Mouse (Mus musculus): Measurements from ENCODE around the gene Sh3d21.

Sh3d21 gene

DNA sequence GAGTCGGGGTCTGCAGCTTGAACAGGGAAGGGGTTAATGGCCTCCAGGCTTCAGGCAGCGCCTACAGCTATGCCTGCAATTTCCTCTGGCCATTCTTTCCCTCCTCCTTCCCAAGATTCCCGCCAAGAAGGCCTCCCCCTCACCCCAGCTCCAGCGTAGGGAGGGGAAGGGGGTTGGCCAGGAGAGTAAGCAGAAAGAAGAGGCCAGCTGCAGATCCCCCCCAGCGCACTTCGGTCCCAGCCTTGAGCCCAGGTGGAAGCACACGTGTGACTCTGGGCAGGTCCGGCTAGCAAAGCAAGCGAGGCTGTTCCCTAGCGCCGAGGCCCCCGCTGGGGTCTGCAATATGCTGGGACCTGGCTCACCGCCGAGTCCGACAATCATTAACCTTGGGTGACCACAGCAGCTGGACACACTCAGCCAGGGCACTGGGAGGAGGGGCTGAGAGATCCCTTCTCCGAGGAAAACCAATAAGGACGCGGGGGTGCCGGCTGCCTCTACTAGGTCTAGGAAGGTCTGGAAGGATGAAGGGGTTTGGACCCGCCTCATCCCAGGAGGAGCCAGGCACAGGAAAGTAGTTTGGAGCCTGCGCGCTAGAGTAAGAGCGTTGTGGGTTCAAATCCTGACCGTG is 15.6 kb downstream of the Sh3d21 start, which contains the start of gene Eva1b:
Gene Eva1b, plus strand, starts transcription at position 212 of the 628 bp plus-strand sequence.
- DNase-seq (ENCODE audit: low read depth in 2 of 2, low spot score in 2 of 2) = no peak

DNA sequence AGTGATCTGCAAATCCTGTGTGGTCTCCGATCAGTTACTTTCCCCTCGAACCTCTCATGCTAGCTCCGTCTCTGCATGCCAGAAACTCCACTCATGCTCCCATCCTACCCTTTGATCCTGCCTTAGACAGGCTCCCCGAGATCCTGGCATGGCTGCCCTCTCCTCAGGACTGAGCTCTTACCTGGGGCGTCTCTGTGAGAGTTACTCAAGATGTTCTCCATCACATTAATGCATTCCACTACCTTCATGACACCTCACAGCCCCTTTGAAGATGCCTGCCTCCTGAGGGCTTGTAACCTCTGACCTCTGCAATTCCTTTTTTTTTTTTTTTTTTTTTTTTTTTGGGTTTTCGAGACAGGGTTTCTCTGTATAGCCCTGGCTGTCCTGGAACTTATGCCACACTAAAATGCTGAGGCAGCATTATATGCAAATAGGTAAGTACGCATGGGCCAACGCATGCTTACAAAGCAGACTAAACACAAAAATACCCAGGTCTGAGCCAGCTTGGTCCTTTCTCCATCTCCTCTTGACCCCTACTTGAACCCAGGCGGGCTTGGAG is 16.2 kb downstream of the Sh3d21 start:
- DNase-seq (ENCODE audit: low read depth in 2 of 2, low spot score in 2 of 2) = no peak

DNA sequence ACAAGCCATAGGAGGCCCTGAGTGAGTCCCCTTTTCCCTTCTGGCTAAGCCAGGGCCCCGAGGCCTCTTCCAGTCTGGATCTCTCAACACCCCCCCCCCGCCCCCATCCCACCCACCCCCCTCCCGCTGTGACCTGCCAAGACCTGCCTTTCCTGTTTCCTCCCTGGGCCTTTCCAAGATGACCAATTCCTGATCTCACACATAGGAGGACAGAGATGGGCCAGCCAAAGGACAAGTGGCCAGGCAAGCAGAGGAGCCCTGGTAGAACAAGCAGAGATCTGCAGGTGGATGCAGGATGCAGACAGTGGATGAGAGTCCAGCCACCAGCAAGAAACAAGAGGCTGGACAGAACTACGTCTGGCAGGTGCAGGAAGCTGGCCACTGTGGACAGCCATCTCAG is 17.9 kb downstream of the Sh3d21 start:
- no peak for DNase-seq (ENCODE audit: low read depth in 2 of 2, low spot score in 2 of 2)

GRCm38 (mm10) chr4:126141021-126141420 is 22.3 kb downstream of the Sh3d21 start:
- DNase-seq (ENCODE audit: low read depth in 2 of 2, low spot score in 2 of 2) = no peak

GRCm38 (mm10) chr4:126137773-126138172 is 25.5 kb downstream of the Sh3d21 start:
- DNase-seq (ENCODE audit: low read depth in 2 of 2, low spot score in 2 of 2) = no peak

GRCm38 (mm10) chr4:126134639-126135038 is 28.7 kb downstream of the Sh3d21 start:
- DNase-seq (ENCODE audit: low read depth in 2 of 2, low spot score in 2 of 2) = no peak

- DNase-seq (ENCODE audit: low read depth in 2 of 2, low spot score in 2 of 2) = no peak
Measured at GRCm38 (mm10) chr4:126134236-126134635, 29.1 kb downstream of the Sh3d21 start.

DNA sequence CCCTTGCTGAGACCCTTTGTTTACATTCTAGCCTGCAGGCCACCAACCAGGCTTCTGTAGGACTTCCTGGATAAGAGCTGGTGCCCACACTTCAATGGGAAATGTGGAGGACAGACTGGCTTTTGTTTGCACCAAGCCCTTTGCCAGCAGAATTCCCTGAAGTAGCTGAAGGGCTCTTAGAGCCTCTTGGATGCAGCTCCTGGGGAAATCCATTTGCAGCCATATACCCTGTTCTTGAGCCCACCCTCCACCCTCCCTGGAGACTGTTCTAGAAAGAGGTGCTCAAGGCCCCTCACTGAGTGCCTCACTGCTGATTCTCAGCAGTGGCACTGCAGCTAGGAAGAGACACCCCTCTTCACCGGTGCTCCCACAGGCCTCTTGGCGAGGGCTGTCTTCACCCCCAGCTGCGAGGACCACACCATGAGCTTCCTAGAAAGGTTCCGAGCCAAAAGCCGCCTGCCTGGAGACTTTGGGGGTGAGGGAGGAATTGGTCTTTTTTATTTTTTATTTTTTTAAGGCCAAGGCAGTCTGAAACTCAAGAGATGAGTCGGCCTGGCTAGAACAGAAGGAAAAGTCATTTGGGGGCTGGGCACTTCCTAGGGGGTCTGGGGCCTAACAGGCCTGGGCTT is 30.5 kb downstream of the Sh3d21 start:
- no peak for DNase-seq (ENCODE audit: low read depth in 2 of 2, low spot score in 2 of 2)

GRCm38 (mm10) chr4:126131290-126132121 is 31.8 kb downstream of the Sh3d21 start:
- DNase-seq (ENCODE audit: low read depth in 2 of 2, low spot score in 2 of 2) = no peak

DNA sequence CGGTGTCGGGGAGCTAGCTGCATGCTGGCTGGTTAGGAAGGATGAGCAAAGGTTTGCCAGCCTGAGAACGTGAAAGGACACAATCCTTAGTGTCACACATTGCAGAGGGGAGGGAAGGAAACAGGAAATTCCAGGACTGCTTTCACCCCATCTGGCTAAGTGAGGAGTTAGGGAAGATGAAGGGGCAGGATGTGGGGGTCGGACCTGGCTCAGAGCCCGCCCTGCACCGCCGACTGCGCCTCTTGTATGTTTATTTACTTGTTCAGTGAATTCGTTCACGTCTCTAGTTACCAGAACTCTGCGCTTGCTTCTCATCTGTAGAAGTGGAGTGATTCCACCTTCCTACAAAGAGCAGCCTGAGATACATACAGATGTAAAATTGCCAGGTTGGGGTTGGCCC is 32.8 kb downstream of the Sh3d21 start:
- DNase-seq (ENCODE audit: low read depth in 2 of 2, low spot score in 2 of 2) = no peak

DNA sequence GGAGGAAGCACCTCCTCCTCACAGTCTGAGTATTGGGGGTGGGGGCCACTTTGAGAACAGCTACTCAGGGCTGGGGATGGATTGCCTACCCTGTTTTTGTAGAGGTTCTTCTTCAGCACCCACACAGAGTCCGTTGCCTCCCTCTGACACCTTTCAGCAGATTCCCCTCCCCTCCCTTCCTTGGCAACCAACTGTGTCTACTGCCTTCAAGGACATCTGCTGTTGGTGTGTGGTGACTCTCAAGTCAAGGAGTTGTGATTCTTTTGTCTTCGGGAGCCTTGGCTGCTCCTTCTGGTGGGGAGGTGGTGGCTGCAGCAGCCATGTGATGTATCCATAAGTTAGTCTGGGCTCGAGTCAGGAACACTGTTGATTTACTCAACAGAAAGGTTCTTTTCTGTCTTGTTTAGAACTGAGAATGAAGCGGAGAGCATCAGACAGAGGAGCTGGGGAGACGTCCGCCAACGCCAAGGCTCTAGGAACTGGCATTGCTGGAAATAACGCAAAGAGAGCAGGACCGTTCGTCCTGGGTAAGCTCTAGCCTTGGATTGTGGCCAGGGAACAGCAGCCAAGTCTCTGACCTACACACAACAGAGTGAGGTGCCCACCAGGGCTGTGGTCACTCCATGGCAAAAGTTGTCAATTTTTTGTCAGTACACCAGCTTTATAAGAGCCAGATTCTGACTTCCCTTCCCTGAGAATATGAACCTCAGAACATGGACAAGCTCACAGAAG is 39.8 kb downstream of the Sh3d21 start:
- DNase-seq (ENCODE audit: low read depth in 2 of 2, low spot score in 2 of 2) = no peak

GRCm38 (mm10) chr4:126120506-126120905 is 42.8 kb downstream of the Sh3d21 start:
- DNase-seq (ENCODE audit: low read depth in 2 of 2, low spot score in 2 of 2) = no peak

DNA sequence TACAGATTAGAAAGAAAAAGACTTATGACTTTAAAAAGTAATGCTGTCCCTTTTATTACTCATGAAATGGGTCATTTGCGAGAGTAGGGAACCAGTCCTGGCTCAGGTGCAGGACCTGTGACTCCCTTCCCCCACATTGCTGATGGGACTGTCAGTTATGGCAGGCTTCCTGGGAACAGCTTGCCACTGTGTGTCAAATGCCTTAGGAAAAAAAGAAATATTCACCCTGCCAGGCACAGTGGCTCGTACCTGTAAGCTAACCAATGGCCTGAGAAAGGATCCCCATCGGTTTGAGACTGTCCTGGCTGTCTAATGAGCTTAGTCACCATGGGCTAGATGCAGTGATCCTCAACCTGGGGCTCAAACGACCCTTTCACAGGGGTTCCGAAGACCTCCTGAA is 43.2 kb downstream of the Sh3d21 start:
- no peak for DNase-seq (ENCODE audit: low read depth in 2 of 2, low spot score in 2 of 2)

- no peak for DNase-seq (ENCODE audit: low read depth in 2 of 2, low spot score in 2 of 2)
Measured at GRCm38 (mm10) chr4:126119051-126119450, 44.2 kb downstream of the Sh3d21 start.

- no peak for DNase-seq (ENCODE audit: low read depth in 2 of 2, low spot score in 2 of 2)
Measured at GRCm38 (mm10) chr4:126118651-126119050, 44.6 kb downstream of the Sh3d21 start.

DNA sequence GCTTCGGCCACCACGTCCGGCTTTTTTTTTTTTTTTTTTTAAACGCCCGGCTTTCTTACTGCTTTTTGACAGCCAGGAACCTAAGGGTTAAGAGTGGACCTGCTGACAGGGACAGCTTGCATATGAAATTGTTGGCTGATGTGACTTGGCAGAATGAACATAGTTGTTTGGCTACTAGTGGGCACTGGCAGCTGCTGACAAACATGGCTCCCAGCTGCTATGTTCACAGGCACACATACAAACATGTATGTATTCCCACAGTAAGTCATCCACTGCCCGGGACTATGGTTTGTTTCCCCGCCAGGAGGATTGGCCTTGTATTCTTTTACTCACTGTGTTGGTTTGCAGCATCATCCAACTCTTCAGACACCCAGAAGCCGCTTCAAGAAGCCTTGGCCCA is 46.2 kb downstream of the Sh3d21 start:
- no peak for DNase-seq (ENCODE audit: low read depth in 2 of 2, low spot score in 2 of 2)

GRCm38 (mm10) chr4:126115871-126116521 is 47.3 kb downstream of the Sh3d21 start:
- DNase-seq (ENCODE audit: low read depth in 2 of 2, low spot score in 2 of 2) = no peak

DNA sequence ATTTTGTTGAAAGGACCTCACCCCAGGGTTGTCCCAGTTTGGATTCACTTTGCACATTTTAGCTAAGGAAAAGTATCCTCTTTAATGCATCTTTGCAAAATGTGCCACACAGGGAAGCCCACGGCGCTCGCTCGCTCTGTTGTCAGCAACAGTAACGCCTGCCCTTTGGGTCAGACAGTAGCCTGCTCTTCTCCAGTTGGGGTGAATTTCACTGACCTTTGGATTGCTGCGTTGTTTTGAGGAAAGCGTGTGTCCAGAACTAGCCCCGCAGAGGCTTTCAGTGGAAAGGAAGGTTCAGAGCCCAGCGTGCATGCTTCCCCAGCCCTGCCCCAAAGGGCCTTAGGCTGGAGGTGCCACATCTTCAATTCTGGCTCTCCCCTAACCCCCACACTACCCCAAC is 47.9 kb downstream of the Sh3d21 start:
- DNase-seq (ENCODE audit: low read depth in 2 of 2, low spot score in 2 of 2) = no peak

- DNase-seq (ENCODE audit: low read depth in 2 of 2, low spot score in 2 of 2) = peak; percentile 63 to 74
Measured at GRCm38 (mm10) chr4:126113943-126114342, 49.3 kb downstream of the Sh3d21 start.

DNA sequence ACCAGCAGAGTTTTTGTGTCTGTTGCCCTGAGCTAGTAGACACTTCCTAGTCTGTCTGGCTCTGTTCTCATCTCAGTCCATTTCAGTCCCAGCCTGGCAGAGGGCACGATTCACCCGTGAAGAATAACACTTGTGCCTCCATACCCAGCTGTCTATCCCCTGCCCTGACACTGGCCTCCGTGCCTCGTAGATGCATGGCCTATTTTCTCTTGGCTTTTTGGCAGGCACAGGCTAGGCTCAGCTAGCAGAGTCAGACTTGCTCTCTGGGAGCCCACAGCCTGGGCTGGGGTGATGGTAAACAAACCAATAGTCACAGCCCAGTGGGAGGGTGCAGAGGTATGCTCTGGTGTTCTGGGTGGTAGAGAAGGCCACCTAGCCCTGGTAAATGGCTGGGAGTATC is 50.0 kb downstream of the Sh3d21 start:
- no peak for DNase-seq (ENCODE audit: low read depth in 2 of 2, low spot score in 2 of 2)

- no peak for DNase-seq (ENCODE audit: low read depth in 2 of 2, low spot score in 2 of 2)
Measured at GRCm38 (mm10) chr4:126111153-126111549, 52.1 kb downstream of the Sh3d21 start.
